Mouse (Mus musculus) midbrain, embryonic 12.5 days (tissue): ENCODE results near the gene Omp. TPM values are rescaled to one million over a fixed set of nuclear protein-coding genes. Genes with fewer than 3 reads are reported as not detected.

ENCODE experiments used
- ATAC-seq: fragments of 200-750 bp; cut with Nextera tagmentation; 2 replicates; pipeline ENCODE4 v1.8.0; 2017; ENCODE audit warnings: low read depth, moderate TSS enrichment, moderate library complexity; ENCODE audit not compliant: low FRiP score
- H3K27ac ChIP-seq: fragments of 300-500 bp; sonication (generic); replicated peaks from 2 replicates; pipeline ENCODE4 v1.5.1; 2016; ENCODE audit warnings: mild to moderate bottlenecking
- H3K27me3 ChIP-seq: fragments of 300-500 bp; sonication (generic); 2 replicates; pipeline ENCODE4 v1.6.1; 2016; ENCODE audit warnings: mild to moderate bottlenecking
- H3K36me3 ChIP-seq: fragments of 300-500 bp; sonication (generic); 2 replicates; pipeline ENCODE4 v1.6.1; 2016
- H3K4me1 ChIP-seq: fragments of 300-500 bp; sonication (generic); 2 replicates; pipeline ENCODE4 v1.6.1; 2016
- H3K4me2 ChIP-seq: fragments of 300-500 bp; sonication (generic); replicated peaks from 2 replicates; pipeline ENCODE4 v1.6.1; 2016; ENCODE audit warnings: mild to moderate bottlenecking, moderate library complexity
- H3K4me3 ChIP-seq: fragments of 300-500 bp; sonication (generic); 2 replicates; pipeline ENCODE4 v1.5.1; 2016; ENCODE audit warnings: mild to moderate bottlenecking
- H3K9ac ChIP-seq: fragments of 300-500 bp; sonication (generic); replicated peaks from 2 replicates; pipeline ENCODE4 v1.6.1; 2016; ENCODE audit warnings: mild to moderate bottlenecking, moderate library complexity
- H3K9me3 ChIP-seq: fragments of 300-500 bp; sonication (generic); 2 replicates; pipeline ENCODE4 v1.6.1; 2016; ENCODE audit warnings: mild to moderate bottlenecking
- WGBS: fragments of 180-500 bp; shearing (Covaris S2); methylation state at CpG from one replicate; pipeline ENCODE4 v1.1.7; 2016; 5-methylcytosine and 5-hydroxymethylcytosine counted together
- polyA plus RNA-seq: library from polyadenylated mRNA; unstranded; fragments of >200 nt; fragmentation: Nextera tagmentation; extraction: Ambion mirVana; gene quantifications from 2 replicates; pipeline ENCODE4 v1.2.1, GENCODE M21; 2016

Omp gene
- polyA plus RNA-seq, 1 experiment from 2014 or later = not detected

GRCm38 (mm10) chr7:98109771-98110170 lies 35.5 kb downstream of the Omp start:
- Histone ChIP-seq H3K9me3 (no peaks in the 10 kb centered on the region), H3K4me3 (no peak overlapping the region), H3K27me3 (peaks cover 39% of the 10 kb centered on the region), H3K9ac (no peak overlapping the region), H3K36me3 (no peaks in the 10 kb centered on the region), H3K4me2 (no peak overlapping the region), H3K4me1 (peaks cover 6% of the 10 kb centered on the region), H3K27ac (no peak overlapping the region)
- ATAC-seq = no peak
- 80% methylated on average over 4 of the region's 4 CpGs for WGBS

DNA sequence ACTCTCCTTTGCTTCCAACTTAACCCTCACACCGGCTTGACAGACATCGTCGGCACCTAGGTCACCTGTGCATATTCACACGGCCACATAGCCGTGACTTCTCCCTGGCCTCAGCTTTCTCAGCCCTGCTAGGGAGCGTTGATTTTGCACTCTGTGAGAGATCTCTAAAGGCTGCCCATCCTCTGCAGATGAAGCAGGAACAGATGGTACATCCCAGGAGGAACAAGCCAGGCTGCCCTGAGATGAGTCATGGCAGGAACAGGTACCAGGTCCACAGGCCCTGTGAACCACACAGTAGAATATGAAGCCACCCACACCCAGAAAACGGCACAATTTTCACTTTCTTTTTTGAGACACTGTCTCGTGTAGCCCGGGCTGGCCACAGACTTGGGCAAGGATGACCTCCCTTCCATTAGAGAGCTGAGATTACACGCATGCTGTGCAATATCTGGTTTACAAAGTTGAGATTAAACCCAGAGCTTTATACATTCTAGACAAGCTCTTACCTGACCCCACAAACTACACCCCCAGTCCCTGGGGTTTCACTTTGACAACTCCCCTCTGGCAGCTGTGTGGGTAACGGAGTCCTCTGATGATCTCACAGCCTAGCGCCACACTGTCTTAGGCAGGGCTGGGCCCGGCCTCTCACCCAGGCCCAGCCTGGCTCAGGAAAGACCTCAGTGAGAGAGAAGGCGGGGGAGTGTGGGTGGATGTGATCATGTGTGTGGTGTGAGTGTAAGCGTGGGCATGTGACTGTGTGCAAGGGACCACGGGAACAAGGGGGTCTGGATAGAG lies 36.5 kb downstream of the Omp start:
- 87% methylated on average over 16 of the region's 16 CpGs for WGBS
- H3K4me2 ChIP-seq = no peak overlapping the region
- no peaks in the 10 kb centered on the region for H3K9me3 ChIP-seq
- no peak overlapping the region for H3K27ac ChIP-seq
- no peak for ATAC-seq
- H3K9ac ChIP-seq = no peak overlapping the region
- no peaks in the 10 kb centered on the region for H3K36me3 ChIP-seq
- peaks cover 6% of the 10 kb centered on the region for H3K4me1 ChIP-seq
- no peak overlapping the region for H3K4me3 ChIP-seq
- H3K27me3 ChIP-seq = peaks cover 39% of the 10 kb centered on the region

GRCm38 (mm10) chr7:98106272-98106671 lies 39.0 kb downstream of the Omp start:
- no peak overlapping the region for H3K4me2 ChIP-seq
- H3K27ac ChIP-seq = no peak overlapping the region
- H3K9ac ChIP-seq = no peak overlapping the region
- ATAC-seq = no peak
- H3K4me3 ChIP-seq = no peak overlapping the region
- peaks cover 22% of the 10 kb centered on the region for H3K27me3 ChIP-seq
- WGBS = 82% methylated on average over 7 of the region's 7 CpGs
- H3K36me3 ChIP-seq = no peaks in the 10 kb centered on the region
- no peaks in the 10 kb centered on the region for H3K9me3 ChIP-seq
- H3K4me1 ChIP-seq = peaks cover 10% of the 10 kb centered on the region

DNA sequence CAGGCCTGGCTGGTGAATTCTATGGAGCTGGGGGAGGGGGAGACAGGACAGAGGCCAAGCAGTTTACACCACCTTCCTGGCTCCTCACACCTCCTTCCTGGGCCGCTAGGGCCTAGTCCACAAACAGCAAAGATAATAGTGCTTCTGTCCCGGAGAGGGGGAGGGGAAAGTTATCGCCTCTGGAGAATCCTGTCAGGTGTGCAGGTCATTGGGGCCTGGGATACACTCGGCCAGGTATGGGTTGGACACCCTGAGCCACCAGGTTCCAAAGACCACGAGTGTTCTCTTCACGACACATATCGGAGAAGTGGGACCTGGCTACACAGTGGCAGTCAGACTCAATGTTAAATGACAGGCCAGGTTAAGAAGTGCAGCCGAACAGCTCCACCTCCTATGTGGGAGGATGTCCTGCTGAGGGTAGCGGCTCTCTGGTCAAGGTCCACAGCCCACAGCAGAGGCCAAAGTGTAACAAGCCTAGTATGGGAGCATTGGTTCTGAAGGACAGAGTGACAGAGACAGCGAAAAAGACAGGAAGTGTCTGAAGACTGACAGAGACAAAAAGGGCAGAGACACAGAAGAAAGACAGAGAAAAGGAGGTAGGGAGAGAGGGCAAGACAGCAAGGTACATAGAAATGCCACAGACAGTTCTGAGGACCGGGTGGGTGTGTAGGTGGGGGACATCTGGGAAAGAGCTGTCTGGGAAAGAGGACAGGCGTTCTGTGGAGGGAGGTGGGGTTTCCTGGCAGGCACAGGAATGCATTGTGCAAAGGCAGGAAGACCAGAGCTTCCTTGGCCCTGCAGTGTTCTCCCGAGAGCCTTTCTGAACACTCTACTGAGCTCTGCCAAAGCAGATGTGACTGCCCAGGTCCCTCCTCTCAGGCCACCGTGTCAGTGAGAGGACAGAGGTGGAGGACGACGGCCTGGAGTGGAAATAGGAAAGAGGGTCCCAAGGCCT lies 40.5 kb downstream of the Omp start:
- H3K4me1 ChIP-seq = peaks cover 6% of the 10 kb centered on the region
- 69% methylated on average over 16 of the region's 16 CpGs for WGBS
- H3K4me3 ChIP-seq = no peak overlapping the region
- peaks cover 9% of the 10 kb centered on the region; the same call in 1 of the 2 replicates for H3K27me3 ChIP-seq
- no peaks in the 10 kb centered on the region for H3K9me3 ChIP-seq
- H3K4me2 ChIP-seq = no peak overlapping the region
- no peak overlapping the region for H3K27ac ChIP-seq
- ATAC-seq = no peak
- H3K36me3 ChIP-seq = no peaks in the 10 kb centered on the region
- no peak overlapping the region for H3K9ac ChIP-seq

DNA sequence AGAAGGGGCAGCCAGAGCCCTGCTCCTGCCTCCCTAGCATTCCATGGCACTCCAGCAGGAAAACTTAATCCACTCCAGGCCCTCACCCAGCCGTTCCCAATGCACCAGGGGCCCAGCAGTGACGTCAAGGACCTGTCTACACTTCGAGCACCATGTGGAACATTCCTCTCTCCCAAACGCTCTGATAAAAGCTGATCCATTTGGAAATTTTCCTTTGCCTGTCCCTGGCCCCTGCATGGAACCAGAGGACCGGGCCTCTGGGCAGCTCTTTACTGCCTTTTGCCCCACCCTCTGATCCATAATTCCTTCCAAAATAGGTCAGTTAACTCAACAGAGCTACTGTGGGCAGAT lies 41.4 kb downstream of the Omp start:
- H3K4me2 ChIP-seq = no peak overlapping the region
- no peak overlapping the region for H3K9ac ChIP-seq
- no peaks in the 10 kb centered on the region for H3K36me3 ChIP-seq
- H3K4me3 ChIP-seq = no peak overlapping the region
- ATAC-seq = no peak
- H3K9me3 ChIP-seq = no peaks in the 10 kb centered on the region
- peaks cover 6% of the 10 kb centered on the region for H3K4me1 ChIP-seq
- WGBS = 73% methylated on average over 5 of the region's 5 CpGs
- 0 out of 2 replicates have a peak, but pooled peaks cover 3% of the 10 kb centered on the region for H3K27me3 ChIP-seq
- no peak overlapping the region for H3K27ac ChIP-seq

GRCm38 (mm10) chr7:98103002-98103941 lies 42.0 kb downstream of the Omp start:
- Histone ChIP-seq H3K4me3 (peak overlapping the region; percentile 30), H3K4me2 (peak overlapping the region; percentile 47), H3K4me1 (peaks cover 6% of the 10 kb centered on the region), H3K36me3 (no peaks in the 10 kb centered on the region), H3K27ac (0 out of 2 replicates have a peak overlapping the region, but pooled peaks have one; percentile 4), H3K9ac (peak overlapping the region; percentile 24; the same call in 1 of the 2 replicates), H3K9me3 (no peaks in the 10 kb centered on the region), H3K27me3 (0 out of 2 replicates have a peak, but pooled peaks cover 3% of the 10 kb centered on the region)
- ATAC-seq = peak; percentile 65
- 39% methylated on average over 10 of the region's 26 CpGs for WGBS

DNA sequence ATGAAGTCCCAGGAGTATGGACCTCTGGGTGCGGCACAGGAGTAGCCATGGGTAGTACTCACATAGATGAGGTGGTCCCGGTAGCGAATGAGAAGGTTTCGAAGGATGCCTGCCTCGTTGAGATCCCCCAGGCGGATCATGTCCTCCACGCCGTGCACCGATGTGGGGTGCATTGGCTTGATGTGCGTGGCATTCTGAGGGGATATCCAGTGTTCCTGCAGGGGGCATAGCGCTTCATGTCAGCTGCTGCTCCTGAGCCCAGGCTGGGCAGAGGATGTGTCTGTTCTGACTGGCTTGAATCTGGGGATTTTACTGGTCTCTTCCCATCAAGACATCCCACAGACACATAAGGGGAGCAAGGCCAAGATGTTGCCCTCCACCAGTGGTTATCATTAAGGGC lies 42.8 kb downstream of the Omp start:
- H3K27ac ChIP-seq = no peak overlapping the region
- H3K27me3 ChIP-seq = 0 out of 2 replicates have a peak, but pooled peaks cover 3% of the 10 kb centered on the region
- peak overlapping the region; percentile 47 for H3K4me2 ChIP-seq
- 92% methylated on average over 11 of the region's 11 CpGs for WGBS
- ATAC-seq = no peak
- H3K9ac ChIP-seq = 0 out of 2 replicates have a peak overlapping the region, but pooled peaks have one; percentile 24
- no peak overlapping the region for H3K4me3 ChIP-seq
- 0 out of 2 replicates have a peak, but pooled peaks cover under 1% of the 10 kb centered on the region for H3K9me3 ChIP-seq
- H3K4me1 ChIP-seq = peaks cover 6% of the 10 kb centered on the region
- peaks cover 7% of the 10 kb centered on the region; the same call in 1 of the 2 replicates for H3K36me3 ChIP-seq

- H3K27me3 ChIP-seq = no peaks in the 10 kb centered on the region
- H3K4me2 ChIP-seq = no peak overlapping the region
- no peak overlapping the region for H3K9ac ChIP-seq
- 93% methylated on average over 8 of the region's 8 CpGs for WGBS
- peaks cover 2% of the 10 kb centered on the region; the same call in 1 of the 2 replicates for H3K4me1 ChIP-seq
- peaks cover 8% of the 10 kb centered on the region; the same call in 1 of the 2 replicates for H3K9me3 ChIP-seq
- peaks cover 17% of the 10 kb centered on the region for H3K36me3 ChIP-seq
- H3K27ac ChIP-seq = no peak overlapping the region
- H3K4me3 ChIP-seq = no peak overlapping the region
- no peak for ATAC-seq
Observed at GRCm38 (mm10) chr7:98097557-98097956, 47.7 kb downstream of the Omp start.

- Histone ChIP-seq H3K9ac (no peak overlapping the region), H3K4me3 (no peak overlapping the region), H3K4me1 (no peaks in the 10 kb centered on the region), H3K36me3 (peaks cover 19% of the 10 kb centered on the region), H3K4me2 (no peak overlapping the region), H3K9me3 (peaks cover 8% of the 10 kb centered on the region; the same call in 1 of the 2 replicates), H3K27ac (no peak overlapping the region), H3K27me3 (no peaks in the 10 kb centered on the region)
- 96% methylated on average over 4 of the region's 4 CpGs for WGBS
- ATAC-seq = no peak
Observed at GRCm38 (mm10) chr7:98095852-98096251, 49.5 kb downstream of the Omp start.
